Mouse (Mus musculus) bone marrow, adult 2 months (tissue): Measurements from ENCODE around the gene Slx1b. TPM values are rescaled to one million over a fixed set of nuclear protein-coding genes. Genes with fewer than 3 reads are reported as not detected.
A peak's percentile ranks its signal among the peaks of the same experiment; 100 is the strongest.

Experiments used
- H3K27ac ChIP-seq: fragments of 200-500 bp; 2 replicates; pipeline ENCODE4 v1.5.1; 2012; ENCODE audit warnings: low read depth, mild to moderate bottlenecking, control low read depth, inconsistent platforms, low read length; ENCODE audit not compliant: control insufficient read depth, poor library complexity, insufficient read depth
- H3K4me1 ChIP-seq: fragments of 200-500 bp; 2 replicates; pipeline ENCODE4 v1.6.1; 2011; ENCODE audit warnings: low read length; ENCODE audit not compliant: control insufficient read depth, insufficient read depth
- H3K4me3 ChIP-seq: fragments of 200-500 bp; replicated peaks from 2 replicates; pipeline ENCODE3; 2011; ENCODE audit warnings: mild to moderate bottlenecking, low read depth, low read length, control low read depth; ENCODE audit not compliant: control insufficient read depth
- CTCF ChIP-seq: fragments of 200-500 bp; IDR thresholded peaks from 2 replicates; pipeline ENCODE4 v1.5.1; 2011; ENCODE audit warnings: low read length, control low read depth; ENCODE audit not compliant: control insufficient read depth, insufficient read depth
- POLR2A ChIP-seq: fragments of 200-500 bp; IDR thresholded peaks from 2 replicates; pipeline ENCODE4 v1.6.1; 2011; ENCODE audit warnings: low read depth, mild to moderate bottlenecking, control low read depth, low read length, borderline replicate concordance; ENCODE audit not compliant: control insufficient read depth
- WGBS: fragments of 180-500 bp; shearing (Covaris S2); methylation state at CpG from one replicate; pipeline ENCODE4 v1.1.7; 2018; 5-methylcytosine and 5-hydroxymethylcytosine counted together
- polyA plus RNA-seq: library from polyadenylated mRNA; stranded (reverse); fragments of >200 nt; gene quantifications from 2 replicates; pipeline ENCODE4 v1.2.4, GENCODE M21; 2011; ENCODE audit warnings: low replicate concordance; ENCODE audit not compliant: missing spikeins, insufficient read depth, insufficient read length

The Slx1b gene
- polyA plus RNA-seq, 1 experiment = 11.1 TPM

DNA sequence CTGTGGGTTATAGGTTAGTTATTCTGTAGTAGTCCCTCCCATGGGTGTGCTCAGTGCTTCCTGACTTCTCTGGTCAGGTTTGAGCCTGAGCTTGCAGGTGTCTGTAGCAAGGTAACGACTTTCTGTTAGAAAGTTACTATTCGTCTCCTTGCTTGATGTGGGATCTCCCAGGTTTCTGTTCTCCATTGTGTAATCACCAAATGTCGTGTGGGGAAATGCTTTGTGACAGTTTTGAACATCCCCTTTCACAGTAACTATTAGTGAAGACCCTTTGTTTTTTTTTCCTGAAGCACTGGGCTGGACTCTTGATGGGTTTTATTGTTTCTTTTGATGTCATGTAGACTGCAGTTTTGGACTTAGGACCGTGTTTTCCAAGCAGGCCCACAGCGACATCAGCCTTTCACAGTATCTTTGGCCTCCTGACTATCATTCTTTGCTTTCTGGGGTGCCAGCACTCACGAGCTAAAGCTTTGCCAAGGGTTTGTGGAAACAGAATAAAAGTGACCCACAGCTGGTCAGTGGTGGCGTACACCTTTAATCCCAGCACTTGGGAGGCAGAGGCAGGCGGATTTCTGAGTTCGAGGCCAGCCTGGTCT lies 28.0 kb downstream of the Slx1b start:
- no peak overlapping the region for H3K4me3 ChIP-seq
- TF ChIP-seq CTCF (no peak), POLR2A (no peak)
- 54% methylated on average over 9 of the region's 9 CpGs for WGBS
- H3K4me1 ChIP-seq = peaks cover 8% of the 10 kb centered on the region; the same call in 1 of the 2 replicates
- H3K27ac ChIP-seq = peak overlapping the region; percentile 44; the same call in 1 of the 2 replicates

DNA sequence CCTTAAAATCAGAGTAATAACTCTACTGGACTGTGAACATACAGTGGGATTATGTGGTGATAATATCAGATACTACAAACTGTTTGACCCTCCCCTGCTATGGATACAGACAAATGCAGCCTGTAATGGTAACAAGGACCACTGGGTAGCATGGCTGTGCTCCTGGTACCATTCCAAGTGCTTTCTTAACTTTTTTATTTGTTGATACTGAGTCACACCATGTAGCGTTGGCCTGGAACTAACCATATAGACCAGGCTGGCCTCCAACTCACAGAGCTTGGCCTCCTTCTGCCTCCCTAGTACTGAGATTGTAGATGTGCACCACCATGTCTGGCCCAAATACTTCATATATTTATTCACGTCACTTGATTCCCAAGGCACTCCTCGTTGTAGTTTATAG lies 30.3 kb downstream of the Slx1b start:
- Histone ChIP-seq H3K27ac (no peak overlapping the region), H3K4me1 (peaks cover 8% of the 10 kb centered on the region; the same call in 1 of the 2 replicates), H3K4me3 (no peak overlapping the region)
- TF ChIP-seq CTCF (no peak), POLR2A (no peak)
- WGBS = 89% methylated on average over 3 of the region's 3 CpGs

DNA sequence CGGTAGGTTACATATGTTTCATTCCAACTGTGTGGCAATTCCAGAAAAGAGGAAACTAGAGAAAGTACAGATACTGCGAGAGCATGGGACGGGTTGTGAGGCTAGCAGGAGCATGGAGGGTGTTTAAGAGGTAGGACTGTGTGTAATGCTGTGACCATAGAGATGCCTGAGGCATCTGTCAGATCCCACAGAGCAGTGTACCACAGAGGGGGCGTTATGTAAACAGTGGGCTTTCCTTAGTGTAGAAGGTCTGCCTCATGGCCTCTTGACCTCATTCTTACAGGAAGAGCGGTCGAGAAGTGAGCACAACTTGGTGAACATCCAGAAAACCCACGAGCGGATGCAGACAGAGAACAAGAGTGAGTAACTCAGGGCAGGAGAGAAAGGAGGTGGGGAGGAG lies 31.9 kb downstream of the Slx1b start:
- H3K4me3 ChIP-seq = no peak overlapping the region
- WGBS = 43% methylated on average over 8 of the region's 8 CpGs
- TF ChIP-seq CTCF (no peak), POLR2A (no peak)
- peaks cover 8% of the 10 kb centered on the region; the same call in 1 of the 2 replicates for H3K4me1 ChIP-seq
- no peak overlapping the region for H3K27ac ChIP-seq

DNA sequence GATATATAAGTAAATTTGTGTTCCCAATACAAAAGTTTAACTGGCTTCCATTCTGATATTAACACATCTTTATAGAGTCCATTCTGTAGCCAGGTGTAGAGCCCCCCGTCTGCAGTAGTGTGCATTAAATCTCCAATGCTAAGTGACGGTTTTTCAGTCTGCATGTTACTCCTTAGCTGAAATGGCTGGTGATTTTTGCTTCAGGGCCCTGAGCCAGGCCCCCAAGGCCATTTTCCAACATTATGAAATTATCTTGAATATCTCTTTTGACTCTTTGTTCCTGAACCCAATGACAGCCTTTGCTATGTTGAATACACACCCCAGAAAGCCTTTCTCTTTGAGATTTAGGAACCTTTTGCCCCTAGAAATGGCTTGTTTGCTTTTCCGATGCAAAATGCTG lies 35.8 kb downstream of the Slx1b start:
- Histone ChIP-seq H3K4me1 (peaks cover 1% of the 10 kb centered on the region; the same call in 1 of the 2 replicates), H3K27ac (no peak overlapping the region), H3K4me3 (no peak overlapping the region)
- TF ChIP-seq POLR2A (no peak), CTCF (no peak)
- 81% methylated on average over 3 of the region's 3 CpGs for WGBS

DNA sequence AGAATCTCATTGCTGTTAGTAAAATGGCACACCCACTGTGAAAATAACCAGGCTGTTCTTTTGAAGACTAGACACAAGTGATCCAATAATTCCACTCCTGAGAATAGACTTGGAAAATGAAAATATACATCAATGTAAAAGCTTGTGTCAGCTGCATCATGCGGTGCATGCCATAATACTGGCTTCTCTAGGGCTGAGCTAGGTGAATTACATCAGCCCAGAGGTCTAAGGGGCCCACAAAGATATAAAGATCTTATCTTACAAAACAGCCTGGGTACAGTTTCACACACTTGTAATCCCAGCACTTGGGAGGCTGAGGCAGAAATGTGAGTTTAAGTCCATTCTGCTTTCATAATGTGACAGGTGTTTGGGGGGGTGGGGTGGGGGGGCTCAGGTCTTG lies 38.1 kb downstream of the Slx1b start:
- no peak for TF ChIP-seq CTCF
- TF ChIP-seq POLR2A = no peak
- Histone ChIP-seq H3K4me3 (no peak overlapping the region), H3K4me1 (no peaks in the 10 kb centered on the region; the same call in 1 of the 2 replicates), H3K27ac (no peak overlapping the region)
- WGBS = 77% methylated on average over 1 of the region's 1 CpGs

DNA sequence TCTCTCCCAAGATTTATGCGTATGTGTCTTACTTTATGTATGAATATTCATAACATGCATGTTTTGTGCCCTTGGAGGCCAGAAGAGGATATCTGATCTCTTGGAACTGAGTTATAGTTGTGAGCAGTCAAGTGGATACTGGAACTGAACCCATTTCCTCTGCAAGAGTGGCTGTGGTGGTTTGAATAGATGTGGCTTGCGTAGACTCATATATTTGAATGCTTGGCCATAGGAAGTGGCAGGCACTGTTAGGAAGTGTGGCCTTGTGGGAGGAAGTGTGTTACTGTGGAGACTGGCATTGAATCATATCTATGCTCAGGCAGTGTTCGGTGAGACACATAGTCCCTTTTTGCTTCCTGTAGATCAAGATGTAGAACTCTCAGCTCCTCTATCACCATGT lies 39.9 kb downstream of the Slx1b start:
- 30% methylated on average over 3 of the region's 3 CpGs for WGBS
- H3K4me1 ChIP-seq = no peaks in the 10 kb centered on the region; the same call in 1 of the 2 replicates
- no peak overlapping the region for H3K4me3 ChIP-seq
- peak overlapping the region; percentile 28; the same call in 1 of the 2 replicates for H3K27ac ChIP-seq
- TF ChIP-seq POLR2A (no peak), CTCF (no peak)

DNA sequence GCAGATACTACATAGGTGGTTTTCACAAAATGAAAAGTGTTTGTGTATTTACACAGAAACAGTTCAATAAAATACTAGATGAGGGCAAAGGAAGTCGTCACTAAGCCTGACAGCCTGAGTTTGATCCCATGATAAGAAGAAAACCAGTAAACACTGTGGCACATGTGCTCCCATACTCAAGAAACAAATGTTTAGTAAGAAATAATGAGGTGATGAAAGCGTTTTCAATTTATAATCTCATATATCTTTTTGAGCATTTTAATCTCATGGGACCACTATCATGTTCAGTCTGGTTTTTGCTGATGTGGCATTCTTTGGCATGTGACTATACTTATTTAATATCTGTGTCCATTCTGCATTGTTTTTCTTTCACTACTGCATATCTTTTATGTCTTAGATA lies 41.6 kb downstream of the Slx1b start:
- no peak overlapping the region for H3K4me3 ChIP-seq
- WGBS = 52% methylated on average over 2 of the region's 2 CpGs
- H3K27ac ChIP-seq = no peak overlapping the region
- no peaks in the 10 kb centered on the region; the same call in 1 of the 2 replicates for H3K4me1 ChIP-seq
- TF ChIP-seq CTCF = no peak
- TF ChIP-seq POLR2A = no peak

DNA sequence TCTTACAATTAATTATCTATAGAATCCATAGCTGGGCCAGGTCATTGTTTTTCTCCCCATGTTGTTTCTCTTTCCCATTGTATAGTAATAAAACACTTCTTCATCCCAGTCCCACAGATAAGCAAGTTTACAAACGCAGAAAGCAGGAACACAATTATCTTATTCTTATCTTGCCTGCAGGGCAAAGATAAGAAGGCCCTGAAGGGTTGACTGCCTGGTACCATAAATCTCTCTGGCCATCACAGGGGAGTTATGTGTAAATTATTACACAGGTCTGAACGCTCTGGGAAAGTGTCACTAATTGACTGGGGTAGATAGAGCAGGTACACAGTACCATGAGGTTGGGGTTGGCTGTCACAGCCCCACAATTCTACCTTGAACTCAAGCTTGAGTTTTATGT lies 44.7 kb downstream of the Slx1b start:
- Histone ChIP-seq H3K4me3 (no peak overlapping the region), H3K27ac (no peak overlapping the region), H3K4me1 (no peaks in the 10 kb centered on the region; the same call in 1 of the 2 replicates)
- TF ChIP-seq POLR2A = no peak
- TF ChIP-seq CTCF = no peak
- WGBS = 50% methylated on average over 2 of the region's 2 CpGs
